Mouse (Mus musculus): Measurements from ENCODE around the gene Cdk7. TPM values are rescaled to one million over a fixed set of nuclear protein-coding genes. Genes with fewer than 3 reads are reported as not detected.

The Cdk7 gene
- polyA plus RNA-seq, 1 experiment from 2014 or later = 107 TPM

DNA sequence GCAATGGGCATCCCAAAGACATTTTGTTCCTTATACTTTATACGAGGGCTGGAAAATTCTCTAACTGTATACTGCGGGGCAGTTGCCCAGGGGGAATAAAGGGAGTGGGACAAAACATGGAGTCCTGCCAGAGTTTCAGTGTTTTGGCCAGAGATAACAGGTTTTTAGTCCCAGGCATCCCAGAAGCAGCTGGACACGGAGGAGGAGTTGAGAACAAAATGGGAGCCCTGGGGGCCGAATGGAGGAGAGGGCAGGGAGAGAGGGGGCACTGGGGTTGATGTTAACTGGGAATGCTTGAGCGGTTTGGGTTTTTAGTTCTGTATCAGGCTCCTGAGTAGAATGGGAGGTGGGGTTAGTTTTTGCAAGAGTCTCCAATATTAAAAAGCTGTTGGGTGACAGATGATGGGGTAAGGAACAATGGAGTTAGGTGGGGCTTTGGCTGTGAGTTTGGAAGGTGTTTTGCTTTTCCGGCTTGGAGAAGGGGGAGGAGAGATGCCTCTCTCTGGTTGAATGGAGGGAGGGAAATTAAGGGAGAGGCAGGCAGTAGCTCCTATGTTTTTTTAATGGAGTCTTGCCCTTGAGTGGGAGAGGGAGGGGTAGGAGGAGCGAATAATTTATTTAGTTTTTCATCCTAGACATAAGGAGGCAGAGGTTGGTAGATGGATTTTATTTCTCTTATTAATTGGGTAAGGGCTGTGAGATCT is 6.5 kb downstream of the Cdk7 start:
- Histone ChIP-seq H3K36me3 (peaks cover 78% of the 10 kb centered on the region), H3K27ac (no peak overlapping the region), H3K4me1 (replicated peaks) (peaks cover 6% of the 10 kb centered on the region), H3K27me3 (no peaks in the 10 kb centered on the region), H3K9ac (replicated peaks) (no peak overlapping the region), H3K9me3 (no peaks in the 10 kb centered on the region), H3K4me2 (no peak overlapping the region), H3K4me3 (replicated peaks) (no peak overlapping the region)
- ATAC-seq (ENCODE audit: insufficient number of reproducible peaks, insufficient read depth, low FRiP score, low TSS enrichment, low read depth) = no peak
- 90% methylated on average over 7 of the region's 7 CpGs for WGBS

DNA sequence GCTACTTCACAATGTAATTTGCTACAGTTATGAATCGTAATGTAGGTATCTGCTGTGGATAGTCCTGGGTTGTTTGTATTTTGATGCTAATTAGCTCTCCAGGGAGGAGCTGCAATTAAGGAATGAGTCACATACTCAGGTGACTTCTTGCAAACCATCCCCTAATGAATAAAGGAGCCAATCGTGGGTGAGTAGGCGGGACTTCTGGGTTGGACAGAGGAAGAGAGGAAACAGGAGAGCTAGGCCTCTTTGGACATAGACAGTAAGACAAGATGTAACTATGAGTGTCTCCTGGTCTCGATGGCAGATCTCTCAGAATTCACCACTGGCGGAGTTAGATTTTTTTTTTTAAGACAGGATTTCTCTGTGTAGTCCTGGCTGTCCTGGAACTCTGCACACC is 9.1 kb downstream of the Cdk7 start:
- no peaks in the 10 kb centered on the region for H3K9me3 ChIP-seq
- H3K4me1 ChIP-seq (replicated peaks) = no peaks in the 10 kb centered on the region
- no peaks in the 10 kb centered on the region for H3K27me3 ChIP-seq
- H3K4me2 ChIP-seq = no peak overlapping the region
- no peak overlapping the region for H3K4me3 ChIP-seq (replicated peaks)
- WGBS = 92% methylated on average over 5 of the region's 5 CpGs
- H3K27ac ChIP-seq = no peak overlapping the region
- peaks cover 78% of the 10 kb centered on the region for H3K36me3 ChIP-seq
- no peak overlapping the region for H3K9ac ChIP-seq (replicated peaks)
- ATAC-seq (ENCODE audit: insufficient number of reproducible peaks, insufficient read depth, low FRiP score, low TSS enrichment, low read depth) = no peak

DNA sequence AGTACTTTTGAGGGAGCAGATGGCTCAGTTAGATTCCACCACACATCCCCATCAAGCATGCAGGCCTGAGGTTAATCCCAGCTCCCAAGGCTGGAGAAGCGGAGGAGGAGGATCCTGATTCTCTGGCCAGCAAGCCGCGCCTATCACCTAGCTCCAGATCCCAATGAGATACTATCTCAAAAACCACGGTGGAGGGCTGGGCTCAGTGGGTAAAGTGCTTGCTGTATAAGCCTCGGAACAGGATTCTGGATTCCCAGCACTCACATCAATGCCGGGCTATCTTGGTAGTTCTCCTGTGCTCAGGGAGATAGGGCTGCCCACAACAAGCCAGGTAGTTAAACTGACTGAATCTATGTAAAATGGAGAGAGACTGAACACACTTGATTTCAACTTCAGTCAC is 15.3 kb downstream of the Cdk7 start:
- no peak overlapping the region for H3K4me2 ChIP-seq
- H3K4me1 ChIP-seq (replicated peaks) = no peaks in the 10 kb centered on the region
- no peaks in the 10 kb centered on the region for H3K9me3 ChIP-seq
- 92% methylated on average over 6 of the region's 6 CpGs for WGBS
- no peak overlapping the region for H3K9ac ChIP-seq (replicated peaks)
- no peak overlapping the region for H3K4me3 ChIP-seq (replicated peaks)
- no peak overlapping the region for H3K27ac ChIP-seq
- no peak for ATAC-seq (ENCODE audit: insufficient number of reproducible peaks, insufficient read depth, low FRiP score, low TSS enrichment, low read depth)
- H3K27me3 ChIP-seq = no peaks in the 10 kb centered on the region
- peaks cover 87% of the 10 kb centered on the region for H3K36me3 ChIP-seq

DNA sequence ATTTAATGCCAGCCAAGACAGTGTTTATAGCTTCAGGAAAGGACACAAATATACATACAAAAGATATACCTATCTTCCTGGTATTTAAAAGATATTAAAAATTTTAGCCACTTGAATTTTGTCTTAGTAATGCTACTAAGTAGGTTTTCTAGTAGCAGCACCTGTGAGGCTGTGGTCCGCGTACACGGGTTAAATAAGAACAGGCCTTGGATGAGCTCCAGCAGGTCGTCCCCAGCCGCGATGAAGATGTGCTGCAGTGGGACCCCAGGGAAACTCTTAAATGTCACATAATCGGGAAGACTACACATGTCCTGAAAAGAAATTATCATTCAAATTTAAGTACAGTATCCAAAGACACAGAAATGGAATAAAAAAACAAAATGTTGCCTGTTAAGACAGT is 24.5 kb downstream of the Cdk7 start:
- Histone ChIP-seq H3K27me3 (no peaks in the 10 kb centered on the region), H3K9ac (replicated peaks) (no peak overlapping the region), H3K27ac (no peak overlapping the region), H3K36me3 (peaks cover 96% of the 10 kb centered on the region), H3K4me2 (no peak overlapping the region), H3K4me3 (replicated peaks) (no peak overlapping the region), H3K9me3 (no peaks in the 10 kb centered on the region), H3K4me1 (replicated peaks) (no peaks in the 10 kb centered on the region)
- 96% methylated on average over 7 of the region's 7 CpGs for WGBS
- no peak for ATAC-seq (ENCODE audit: insufficient number of reproducible peaks, insufficient read depth, low FRiP score, low TSS enrichment, low read depth)

DNA sequence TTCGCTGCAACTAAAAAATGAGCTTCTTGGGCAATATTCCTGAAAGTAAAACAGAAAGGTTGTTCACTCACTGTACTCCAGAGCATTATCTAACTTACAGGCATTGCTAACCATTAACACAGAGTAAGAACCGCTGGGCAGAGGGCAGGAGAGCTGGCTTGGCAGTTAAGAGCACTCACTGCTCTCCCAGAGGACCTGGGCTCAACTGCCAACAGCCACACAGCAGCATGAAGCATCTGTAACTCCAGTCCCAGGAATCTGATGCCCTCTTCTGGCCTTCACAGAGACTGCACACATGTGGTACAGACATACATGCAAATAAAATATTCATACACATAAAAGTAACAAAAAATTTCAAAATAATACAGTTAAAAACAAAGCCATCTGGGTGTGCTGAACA is 27.3 kb downstream of the Cdk7 start:
- no peaks in the 10 kb centered on the region for H3K9me3 ChIP-seq
- ATAC-seq (ENCODE audit: insufficient number of reproducible peaks, insufficient read depth, low FRiP score, low TSS enrichment, low read depth) = no peak
- H3K27me3 ChIP-seq = no peaks in the 10 kb centered on the region
- H3K9ac ChIP-seq (replicated peaks) = no peak overlapping the region
- H3K4me3 ChIP-seq (replicated peaks) = no peak overlapping the region
- no peak overlapping the region for H3K4me2 ChIP-seq
- 89% methylated on average over 2 of the region's 2 CpGs for WGBS
- peaks cover 96% of the 10 kb centered on the region for H3K36me3 ChIP-seq
- H3K27ac ChIP-seq = no peak overlapping the region
- no peaks in the 10 kb centered on the region for H3K4me1 ChIP-seq (replicated peaks)

DNA sequence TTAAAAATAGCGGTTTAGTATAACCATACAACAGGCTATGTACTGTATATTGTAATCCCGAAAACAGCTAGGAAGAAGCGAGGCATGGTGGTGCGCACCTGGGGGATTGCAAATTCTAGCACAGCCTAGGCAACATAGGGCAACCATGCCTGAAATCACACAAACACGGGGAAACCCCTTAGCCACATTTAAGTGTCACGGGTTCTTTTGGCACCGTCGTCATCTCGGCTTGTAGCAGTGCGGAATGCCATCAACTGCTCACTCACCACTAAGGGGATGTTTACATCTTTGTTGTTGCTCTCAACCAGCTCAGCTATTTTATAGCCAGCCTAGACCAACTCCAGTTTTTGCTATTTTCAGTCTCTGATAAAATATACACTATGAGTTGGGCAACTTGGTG is 31.9 kb downstream of the Cdk7 start:
- no peak overlapping the region for H3K4me3 ChIP-seq (replicated peaks)
- H3K27ac ChIP-seq = no peak overlapping the region
- H3K9ac ChIP-seq (replicated peaks) = no peak overlapping the region
- H3K36me3 ChIP-seq = peaks cover 82% of the 10 kb centered on the region
- H3K4me2 ChIP-seq = no peak overlapping the region
- no peaks in the 10 kb centered on the region for H3K27me3 ChIP-seq
- 90% methylated on average over 10 of the region's 10 CpGs for WGBS
- H3K4me1 ChIP-seq (replicated peaks) = no peaks in the 10 kb centered on the region
- H3K9me3 ChIP-seq = no peaks in the 10 kb centered on the region
- ATAC-seq (ENCODE audit: insufficient number of reproducible peaks, insufficient read depth, low FRiP score, low TSS enrichment, low read depth) = no peak

DNA sequence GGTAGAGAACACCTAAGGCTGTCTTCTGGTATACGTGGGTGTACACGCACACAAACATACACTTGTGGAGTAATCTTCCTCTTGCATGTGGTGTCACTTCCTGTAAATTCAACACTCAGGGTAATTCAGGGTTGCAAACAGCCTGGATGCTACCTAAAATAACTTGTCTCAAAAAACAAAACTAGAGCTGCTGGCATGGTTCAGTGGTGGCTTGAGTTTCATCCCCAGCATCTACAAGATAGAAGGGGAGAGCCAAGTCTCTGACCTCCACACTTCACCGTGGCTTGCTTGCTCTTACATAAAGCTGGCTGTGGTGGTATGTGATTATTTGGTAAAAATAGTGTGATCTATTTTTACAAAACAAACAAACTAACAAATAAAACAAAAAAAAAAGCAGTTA is 33.2 kb downstream of the Cdk7 start:
- Histone ChIP-seq H3K9me3 (no peaks in the 10 kb centered on the region), H3K4me2 (no peak overlapping the region), H3K9ac (replicated peaks) (no peak overlapping the region), H3K4me3 (replicated peaks) (no peak overlapping the region), H3K36me3 (peaks cover 69% of the 10 kb centered on the region), H3K27ac (no peak overlapping the region), H3K27me3 (no peaks in the 10 kb centered on the region), H3K4me1 (replicated peaks) (no peaks in the 10 kb centered on the region)
- ATAC-seq (ENCODE audit: insufficient number of reproducible peaks, insufficient read depth, low FRiP score, low TSS enrichment, low read depth) = no peak
- WGBS = 97% methylated on average over 3 of the region's 3 CpGs

DNA sequence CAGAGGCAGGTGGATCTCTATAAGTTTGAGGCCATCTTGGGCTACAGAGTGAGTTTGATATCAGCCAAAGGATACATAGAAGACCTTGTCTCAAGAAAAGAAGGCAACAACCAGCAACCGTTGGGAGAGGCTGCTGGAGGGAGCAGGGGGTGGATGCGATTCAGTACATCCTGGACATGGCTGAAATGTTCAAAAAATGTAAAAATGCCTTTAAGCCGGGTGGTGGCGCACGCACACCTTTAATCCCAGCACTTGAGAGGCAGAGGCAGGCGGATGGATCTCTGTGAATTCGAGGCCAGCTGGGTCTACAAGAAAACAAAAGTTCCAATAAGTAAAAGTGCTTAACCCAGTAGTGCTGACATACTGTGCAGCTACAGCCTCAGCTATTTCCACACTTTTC is 43.2 kb downstream of the Cdk7 start:
- H3K9me3 ChIP-seq = no peaks in the 10 kb centered on the region
- H3K27ac ChIP-seq = no peak overlapping the region
- no peak for ATAC-seq (ENCODE audit: insufficient number of reproducible peaks, insufficient read depth, low FRiP score, low TSS enrichment, low read depth)
- 68% methylated on average over 7 of the region's 7 CpGs for WGBS
- no peak overlapping the region for H3K9ac ChIP-seq (replicated peaks)
- H3K27me3 ChIP-seq = no peaks in the 10 kb centered on the region
- no peaks in the 10 kb centered on the region for H3K36me3 ChIP-seq
- no peaks in the 10 kb centered on the region for H3K4me1 ChIP-seq (replicated peaks)
- H3K4me2 ChIP-seq = no peak overlapping the region
- no peak overlapping the region for H3K4me3 ChIP-seq (replicated peaks)

DNA sequence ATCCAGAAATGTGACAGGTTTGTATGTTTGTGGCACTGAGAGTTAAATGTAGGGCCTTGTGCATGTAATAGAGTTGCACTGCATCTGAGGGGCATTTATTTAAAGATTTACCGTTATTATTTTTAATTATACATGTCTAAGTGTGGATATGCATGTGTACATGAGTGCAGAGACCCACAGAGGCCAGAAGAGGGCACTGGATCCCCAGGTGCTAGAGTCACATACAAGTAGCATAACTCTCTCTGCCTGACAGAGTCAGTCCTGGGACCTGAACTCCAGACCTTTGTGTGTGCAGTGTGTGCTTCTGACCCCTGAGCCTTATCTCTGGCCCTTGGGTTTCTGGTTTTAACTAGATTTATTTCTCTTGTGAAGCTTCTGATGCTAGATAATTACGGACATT is 46.4 kb downstream of the Cdk7 start:
- no peak overlapping the region for H3K4me2 ChIP-seq
- no peak for ATAC-seq (ENCODE audit: insufficient number of reproducible peaks, insufficient read depth, low FRiP score, low TSS enrichment, low read depth)
- H3K27ac ChIP-seq = no peak overlapping the region
- H3K9ac ChIP-seq (replicated peaks) = no peak overlapping the region
- WGBS = 74% methylated on average over 2 of the region's 2 CpGs
- no peaks in the 10 kb centered on the region for H3K27me3 ChIP-seq
- H3K9me3 ChIP-seq = no peaks in the 10 kb centered on the region
- no peaks in the 10 kb centered on the region for H3K36me3 ChIP-seq
- H3K4me3 ChIP-seq (replicated peaks) = no peak overlapping the region
- no peaks in the 10 kb centered on the region for H3K4me1 ChIP-seq (replicated peaks)

DNA sequence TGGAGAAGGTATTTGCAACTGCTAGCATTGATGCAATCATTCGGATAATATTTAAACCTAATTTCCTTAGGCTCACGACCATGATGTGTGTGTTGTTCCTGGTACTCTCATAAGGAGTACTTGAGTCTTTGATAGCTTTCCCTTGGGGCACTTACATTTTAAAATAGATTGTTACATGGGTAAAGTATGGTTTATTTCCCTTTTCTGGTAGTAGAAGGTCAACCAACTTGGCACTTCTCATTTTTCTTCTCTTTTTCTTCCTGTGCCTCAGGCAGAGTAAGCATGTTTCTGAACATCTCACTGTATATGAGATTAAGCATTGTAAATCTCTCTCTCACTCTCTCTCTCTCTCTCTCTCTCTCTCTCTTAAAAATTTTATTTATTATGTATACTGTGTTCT is 47.9 kb downstream of the Cdk7 start:
- Histone ChIP-seq H3K27me3 (no peaks in the 10 kb centered on the region), H3K4me2 (no peak overlapping the region), H3K27ac (no peak overlapping the region), H3K36me3 (no peaks in the 10 kb centered on the region), H3K4me1 (replicated peaks) (no peaks in the 10 kb centered on the region), H3K9ac (replicated peaks) (no peak overlapping the region), H3K9me3 (no peaks in the 10 kb centered on the region), H3K4me3 (replicated peaks) (no peak overlapping the region)
- 86% methylated on average over 2 of the region's 2 CpGs for WGBS
- ATAC-seq (ENCODE audit: insufficient number of reproducible peaks, insufficient read depth, low FRiP score, low TSS enrichment, low read depth) = no peak

DNA sequence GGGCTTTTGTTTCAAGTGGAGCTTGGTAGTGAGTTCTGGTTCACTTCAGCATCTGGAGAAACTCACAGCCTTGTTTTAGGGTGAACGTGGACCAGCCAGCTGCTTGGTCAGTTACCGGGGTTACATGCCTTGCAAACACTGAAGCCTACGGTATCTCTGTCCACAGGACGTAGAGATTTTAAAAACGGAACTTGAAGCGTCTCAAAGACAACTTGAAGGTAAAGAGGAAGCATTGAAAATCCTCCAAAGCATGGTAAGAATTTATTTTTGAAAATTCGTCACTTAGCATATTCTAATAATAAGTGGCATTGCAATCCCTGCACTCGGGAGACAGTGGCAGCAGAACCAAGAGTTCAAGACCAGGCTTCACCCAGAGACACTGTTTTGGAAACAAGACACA is 49.1 kb downstream of the Cdk7 start:
- H3K9ac ChIP-seq (replicated peaks) = no peak overlapping the region
- whole genome bisulfite sequencing = 88% methylated on average over 8 of the region's 8 CpGs

DNA sequence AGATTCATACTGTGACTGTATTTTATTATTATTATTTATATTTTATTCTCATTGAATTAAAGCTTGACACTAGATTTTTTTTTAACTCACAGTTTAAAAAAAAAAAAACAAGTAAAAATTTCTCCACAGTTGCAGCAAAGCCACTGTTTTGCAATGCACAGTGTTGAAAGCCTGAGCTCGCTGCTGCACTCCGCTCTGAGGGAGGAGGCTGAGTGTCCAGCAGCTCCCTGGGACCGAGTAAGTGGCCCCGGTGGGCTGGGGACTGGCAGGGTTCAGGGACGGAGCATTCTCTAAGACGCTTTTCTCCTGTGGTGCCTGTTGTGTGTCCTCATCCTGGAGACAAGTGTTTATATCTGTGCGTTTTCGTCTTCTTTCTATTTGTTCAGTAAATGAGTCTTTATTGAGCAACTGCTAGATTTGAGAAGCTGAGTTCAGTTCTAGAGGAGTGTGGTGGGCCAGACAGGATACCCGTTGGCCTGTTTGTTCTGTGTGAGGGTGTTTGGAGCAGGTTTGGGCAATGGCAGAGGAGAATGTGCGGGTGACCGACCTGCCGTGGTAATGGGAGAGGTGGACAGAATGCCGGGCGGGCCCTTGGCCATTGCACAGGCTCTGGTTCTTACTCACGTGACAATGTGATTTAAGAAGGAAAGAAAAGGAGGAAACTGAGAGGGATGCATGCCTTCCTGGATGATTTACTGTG is 54.7 kb downstream of the Cdk7 start:
- H3K9me3 ChIP-seq = no peaks in the 10 kb centered on the region
- no peaks in the 10 kb centered on the region for H3K36me3 ChIP-seq

More for the DNA sequence above, 49.1 kb downstream of the Cdk7 start:
- Histone ChIP-seq H3K4me1 (replicated peaks) (no peaks in the 10 kb centered on the region), H3K27me3 (no peaks in the 10 kb centered on the region), H3K27ac (no peak overlapping the region), H3K9me3 (no peaks in the 10 kb centered on the region), H3K36me3 (no peaks in the 10 kb centered on the region), H3K4me3 (replicated peaks) (no peak overlapping the region), H3K4me2 (no peak overlapping the region)
- ATAC-seq (ENCODE audit: insufficient number of reproducible peaks, insufficient read depth, low FRiP score, low TSS enrichment, low read depth) = no peak

More for the DNA sequence above, 54.7 kb downstream of the Cdk7 start:
- no peak overlapping the region for H3K9ac ChIP-seq (replicated peaks)
- ATAC-seq (ENCODE audit: insufficient number of reproducible peaks, insufficient read depth, low FRiP score, low TSS enrichment, low read depth) = no peak
- H3K27ac ChIP-seq = no peak overlapping the region
- no peak overlapping the region for H3K4me2 ChIP-seq
- H3K27me3 ChIP-seq = no peaks in the 10 kb centered on the region
- no peaks in the 10 kb centered on the region for H3K4me1 ChIP-seq (replicated peaks)
- 83% methylated on average over 15 of the region's 15 CpGs for WGBS
- H3K4me3 ChIP-seq (replicated peaks) = no peak overlapping the region

All from limb, embryonic 12.5 days (tissue).